Mouse (Mus musculus): ENCODE results near the gene G6pc3. TPM values are rescaled to one million over a fixed set of nuclear protein-coding genes. Genes with fewer than 3 reads are reported as not detected.
"Not testable (repeated sequence)": the region's sequence is repeated elsewhere in the genome, so short reads cannot be mapped to it uniquely, and the experiment has no call there.

G6pc3 gene
- 21.5 and 23.7 TPM in 2 replicates for polyA plus RNA-seq (2015; fragmentation: Nextera tagmentation; extraction: Ambion mirVana)

DNA sequence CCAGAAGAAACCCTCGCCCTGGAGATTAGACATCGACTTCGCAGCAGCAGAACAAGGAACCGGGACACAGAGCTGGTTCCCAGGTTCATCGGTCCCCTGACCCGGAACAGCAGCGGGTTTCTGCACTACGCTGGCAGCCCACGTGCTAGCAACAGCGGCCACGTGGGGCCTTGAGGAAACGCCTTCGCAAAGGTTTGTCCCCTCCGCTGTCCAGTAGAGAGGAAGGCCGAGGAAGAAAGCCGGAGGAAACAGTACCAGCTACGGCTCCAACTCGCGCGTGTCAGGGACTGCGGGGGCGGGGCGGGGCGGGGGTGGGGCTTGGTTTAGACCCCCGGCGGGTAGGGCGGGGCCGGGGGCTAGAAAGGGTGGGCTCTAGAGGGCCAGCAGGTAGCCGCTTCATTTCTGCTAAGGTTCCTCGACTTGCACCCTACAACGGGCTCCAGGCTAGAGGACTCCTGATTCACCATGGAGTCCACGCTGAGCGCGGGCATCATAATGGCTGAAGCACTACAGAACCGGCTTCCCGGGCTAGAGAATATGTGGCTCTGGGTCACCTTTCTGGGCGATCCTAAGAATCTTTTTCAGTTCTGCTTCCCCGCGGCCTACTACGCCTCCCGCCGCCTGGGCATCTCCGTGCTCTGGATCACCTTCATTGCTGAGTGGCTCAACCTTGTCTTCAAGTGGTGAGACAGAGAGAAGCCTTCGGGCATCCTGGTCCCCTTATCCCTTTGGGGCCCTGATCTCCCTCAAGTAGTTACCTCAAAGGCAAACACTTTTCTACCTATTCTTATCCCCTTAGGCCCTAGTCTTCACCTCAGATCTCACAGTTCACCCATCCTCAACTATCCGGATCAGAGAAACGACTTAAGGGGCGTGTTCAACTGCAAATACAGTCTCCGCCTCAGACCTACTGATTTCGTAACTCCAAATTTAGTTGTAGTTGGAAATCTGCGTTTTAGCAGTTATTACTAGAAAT, at the start of gene G6pc3:
Gene G6pc3, plus strand, starts transcription at position 160 of the 976 bp plus-strand sequence.
- 2% methylated on average over 50 of the region's 50 CpGs for WGBS
- peak within 1 kb of the TSS; percentile 62 for H3K27ac ChIP-seq (replicated peaks)
- H3K9me3 ChIP-seq, result no peaks in the 10 kb centered on the region
- ATAC-seq (replicated peaks), result peak; percentile 74
- peaks cover 23% of the 10 kb centered on the region for H3K4me1 ChIP-seq
- H3K4me3 ChIP-seq, result peak within 1 kb of the TSS; percentile 55
- H3K36me3 ChIP-seq, result peaks cover 5% of the 10 kb centered on the region
- no peaks in the 10 kb centered on the region for H3K27me3 ChIP-seq
- H3K9ac ChIP-seq (replicated peaks), result peak within 1 kb of the TSS; percentile 64
- peak within 1 kb of the TSS; percentile 77 for H3K4me2 ChIP-seq (replicated peaks)

DNA sequence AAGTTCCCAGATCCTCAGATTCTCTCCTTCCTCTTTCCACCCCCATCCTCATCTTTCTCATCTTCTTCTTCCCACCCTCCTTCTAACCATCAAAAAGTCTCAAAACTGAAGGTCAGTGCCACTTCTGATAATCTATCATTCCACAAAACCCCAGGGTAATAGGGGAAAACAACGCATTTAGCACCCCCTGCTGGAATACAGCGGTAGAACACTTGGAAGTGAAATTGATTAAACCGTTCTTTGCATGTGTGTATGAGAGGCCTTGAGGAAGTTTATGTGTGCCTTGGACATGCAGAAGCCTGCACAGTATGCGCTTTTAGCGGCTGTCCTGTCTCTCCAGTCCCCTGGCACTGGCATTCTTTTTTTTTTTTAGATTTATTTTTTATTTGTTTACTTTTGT, 48.9 kb upstream of the G6pc3 start:
- Histone ChIP-seq H3K4me2 (replicated peaks) (no peak overlapping the region), H3K27me3 (peaks cover 29% of the 10 kb centered on the region), H3K9me3 (no peaks in the 10 kb centered on the region), H3K9ac (replicated peaks) (no peak overlapping the region), H3K4me1 (peaks cover 7% of the 10 kb centered on the region), H3K27ac (replicated peaks) (no peak overlapping the region), H3K36me3 (no peaks in the 10 kb centered on the region), H3K4me3 (no peak overlapping the region)
- no peak for ATAC-seq (replicated peaks)
- 2% methylated on average over 5 of the region's 5 CpGs for WGBS

GRCm38 (mm10) chr11:102142355-102142754, 47.1 kb upstream of the G6pc3 start:
- Histone ChIP-seq H3K27ac (replicated peaks) (no peak overlapping the region), H3K9ac (replicated peaks) (no peak overlapping the region), H3K4me2 (replicated peaks) (no peak overlapping the region), H3K36me3 (no peaks in the 10 kb centered on the region), H3K4me3 (no peak overlapping the region), H3K27me3 (peaks cover 46% of the 10 kb centered on the region), H3K4me1 (peaks cover 13% of the 10 kb centered on the region), H3K9me3 (no peaks in the 10 kb centered on the region)
- no peak for ATAC-seq (replicated peaks)
- 68% methylated on average over 7 of the region's 7 CpGs for WGBS

GRCm38 (mm10) chr11:102144957-102145470, 44.4 kb upstream of the G6pc3 start:
- 24% methylated on average over 13 of the region's 13 CpGs for WGBS
- no peak for ATAC-seq (replicated peaks)
- H3K9me3 ChIP-seq, result no peaks in the 10 kb centered on the region

GRCm38 (mm10) chr11:102145471-102146001, 43.9 kb upstream of the G6pc3 start, which contains the start of gene Nags:
Gene Nags (plus strand): TSS chr11:102145513.
- Histone ChIP-seq H3K9me3 (no peaks in the 10 kb centered on the region), H3K9ac (replicated peaks) (no peak within 1 kb of the TSS), H3K4me2 (replicated peaks) (peak within 1 kb of the TSS; percentile 33), H3K36me3 (no peaks in the 10 kb centered on the region), H3K4me3 (peak within 1 kb of the TSS; percentile 19), H3K4me1 (peaks cover 13% of the 10 kb centered on the region), H3K27me3 (peaks cover 68% of the 10 kb centered on the region), H3K27ac (replicated peaks) (no peak within 1 kb of the TSS)
- WGBS, result under 1% methylated on average over 43 of the region's 50 CpGs
- no peak for ATAC-seq (replicated peaks)

More at GRCm38 (mm10) chr11:102144957-102145470, 44.4 kb upstream of the G6pc3 start:
- H3K4me3 ChIP-seq, result peak overlapping the region; percentile 19
- H3K9ac ChIP-seq (replicated peaks), result no peak overlapping the region
- H3K27ac ChIP-seq (replicated peaks), result no peak overlapping the region
- H3K4me1 ChIP-seq, result peaks cover 13% of the 10 kb centered on the region
- peak overlapping the region; percentile 33 for H3K4me2 ChIP-seq (replicated peaks)
- H3K36me3 ChIP-seq, result no peaks in the 10 kb centered on the region
- peaks cover 68% of the 10 kb centered on the region for H3K27me3 ChIP-seq

- Histone ChIP-seq H3K27me3 (peaks cover 68% of the 10 kb centered on the region), H3K9ac (replicated peaks) (no peak overlapping the region), H3K4me2 (replicated peaks) (no peak overlapping the region), H3K9me3 (no peaks in the 10 kb centered on the region), H3K27ac (replicated peaks) (no peak overlapping the region), H3K4me1 (peaks cover 13% of the 10 kb centered on the region), H3K4me3 (no peak overlapping the region), H3K36me3 (no peaks in the 10 kb centered on the region)
- 4% methylated on average over 16 of the region's 16 CpGs for WGBS
- no peak for ATAC-seq (replicated peaks)
These were observed 43.4 kb upstream of the G6pc3 start for GRCm38 (mm10) chr11:102146005-102146404.

DNA sequence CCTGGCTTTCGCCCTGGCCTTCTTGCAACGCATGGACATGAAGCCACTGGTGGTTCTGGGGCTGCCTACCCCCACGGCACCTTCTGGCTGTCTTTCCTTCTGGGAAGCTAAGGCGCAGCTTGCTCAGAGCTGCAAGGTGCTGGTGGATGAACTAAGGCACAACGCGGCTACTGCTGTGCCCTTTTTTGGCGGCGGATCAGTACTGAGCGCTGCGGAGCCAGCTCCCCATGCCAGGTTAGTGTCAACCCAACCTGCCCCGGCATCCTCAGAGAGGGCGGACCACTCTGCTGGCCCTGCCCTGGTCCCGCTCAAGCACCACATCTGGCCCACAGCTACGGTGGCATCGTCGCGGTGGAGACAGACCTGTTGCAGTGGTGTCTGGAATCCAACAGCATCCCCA, 42.9 kb upstream of the G6pc3 start:
- no peak overlapping the region for H3K27ac ChIP-seq (replicated peaks)
- H3K27me3 ChIP-seq, result peaks cover 68% of the 10 kb centered on the region
- no peak overlapping the region for H3K4me2 ChIP-seq (replicated peaks)
- WGBS, result 9% methylated on average over 17 of the region's 17 CpGs
- no peaks in the 10 kb centered on the region for H3K9me3 ChIP-seq
- peaks cover 13% of the 10 kb centered on the region for H3K4me1 ChIP-seq
- no peak overlapping the region for H3K9ac ChIP-seq (replicated peaks)
- no peak overlapping the region for H3K4me3 ChIP-seq
- H3K36me3 ChIP-seq, result no peaks in the 10 kb centered on the region
- ATAC-seq (replicated peaks), result no peak

- no peak overlapping the region for H3K4me2 ChIP-seq (replicated peaks)
- ATAC-seq (replicated peaks), result no peak
These were observed 42.0 kb upstream of the G6pc3 start for GRCm38 (mm10) chr11:102147213-102147989.

DNA sequence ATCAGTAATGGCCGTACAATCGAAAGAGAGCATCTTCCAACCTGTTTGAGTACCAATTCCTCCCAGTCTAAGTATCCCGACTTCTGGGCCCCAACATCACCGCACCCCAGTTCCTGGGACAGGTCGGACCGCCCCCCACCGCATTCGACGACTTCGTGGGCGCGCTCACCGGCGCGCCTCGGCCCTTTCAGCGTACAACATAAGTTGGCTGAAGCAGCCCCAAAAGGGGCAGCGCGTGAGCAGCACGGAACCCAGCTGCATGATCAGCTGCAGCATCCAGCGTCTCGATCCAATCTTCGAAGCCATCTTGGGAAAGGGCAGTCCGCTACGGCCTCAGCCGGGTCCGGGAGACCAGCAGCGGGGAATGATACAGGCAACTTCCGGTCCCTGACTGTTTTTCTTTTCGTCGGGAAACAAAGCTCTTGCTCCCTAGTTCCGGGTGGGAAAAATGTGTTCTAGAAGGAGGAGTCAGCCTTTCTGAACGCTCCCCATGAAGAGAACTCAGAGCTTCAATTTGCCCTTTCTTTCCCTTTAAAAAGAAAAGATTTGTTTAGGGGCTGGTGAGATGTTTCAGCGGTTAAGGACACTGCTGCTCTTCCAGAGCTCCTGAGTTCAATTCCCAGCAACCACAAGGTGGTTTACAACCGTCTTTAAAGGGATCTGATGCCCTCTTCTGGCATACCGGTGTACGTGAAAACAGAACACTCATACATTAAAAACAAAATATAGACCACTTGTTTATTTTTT, 33.2 kb upstream of the G6pc3 start, which contains the start of gene Tmem101:
Gene Tmem101, minus strand, starts transcription at position 366 of the 747 bp plus-strand sequence.
- under 1% methylated on average over 37 of the region's 37 CpGs for WGBS
- ATAC-seq (replicated peaks), result peak; percentile 91
- peaks cover 16% of the 10 kb centered on the region for H3K36me3 ChIP-seq
- no peaks in the 10 kb centered on the region for H3K9me3 ChIP-seq
- H3K4me3 ChIP-seq, result peak within 1 kb of the TSS; percentile 80
- peak within 1 kb of the TSS; percentile 79 for H3K4me2 ChIP-seq (replicated peaks)
- H3K27me3 ChIP-seq, result no peaks in the 10 kb centered on the region
- peak within 1 kb of the TSS; percentile 75 for H3K9ac ChIP-seq (replicated peaks)
- H3K27ac ChIP-seq (replicated peaks), result peak within 1 kb of the TSS; percentile 67
- H3K4me1 ChIP-seq, result peaks cover 12% of the 10 kb centered on the region

More at GRCm38 (mm10) chr11:102147213-102147989, 42.0 kb upstream of the G6pc3 start:
- H3K36me3 ChIP-seq, result no peaks in the 10 kb centered on the region
- H3K9me3 ChIP-seq, result no peaks in the 10 kb centered on the region
- no peak overlapping the region for H3K4me3 ChIP-seq
- peaks cover 68% of the 10 kb centered on the region for H3K27me3 ChIP-seq
- H3K4me1 ChIP-seq, result peaks cover 13% of the 10 kb centered on the region
- WGBS, result 12% methylated on average over 34 of the region's 34 CpGs
- H3K27ac ChIP-seq (replicated peaks), result no peak overlapping the region
- no peak overlapping the region for H3K9ac ChIP-seq (replicated peaks)

DNA sequence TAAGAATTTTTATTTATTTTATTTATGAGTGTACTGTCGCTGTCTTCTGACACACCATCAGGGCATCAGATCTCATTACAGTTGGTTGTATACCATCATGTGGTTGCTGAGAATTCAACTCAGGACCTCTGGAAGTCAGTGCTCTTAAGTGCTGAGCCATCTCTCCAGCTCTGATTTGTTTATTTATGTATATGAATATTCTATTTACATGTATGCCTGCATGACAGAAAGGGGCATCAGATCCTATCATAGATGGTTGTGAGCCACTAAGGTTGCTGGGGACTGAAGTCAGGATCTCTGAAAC, 32.7 kb upstream of the G6pc3 start:
- Histone ChIP-seq H3K4me2 (replicated peaks) (0 out of 2 replicates have a peak overlapping the region, but pooled peaks have one; percentile 79), H3K36me3 (peaks cover 21% of the 10 kb centered on the region), H3K9me3 (no peaks in the 10 kb centered on the region), H3K4me3 (peak overlapping the region; percentile 80; the same call in 1 of the 2 replicates), H3K27ac (replicated peaks) (no peak overlapping the region), H3K4me1 (peaks cover 12% of the 10 kb centered on the region), H3K27me3 (no peaks in the 10 kb centered on the region), H3K9ac (replicated peaks) (0 out of 2 replicates have a peak overlapping the region, but pooled peaks have one; percentile 75)
- WGBS, result 17% methylated on average over 1 of the region's 1 CpGs
- ATAC-seq (replicated peaks), result 0 out of 2 replicates have a peak, but pooled peaks have one; percentile 17

DNA sequence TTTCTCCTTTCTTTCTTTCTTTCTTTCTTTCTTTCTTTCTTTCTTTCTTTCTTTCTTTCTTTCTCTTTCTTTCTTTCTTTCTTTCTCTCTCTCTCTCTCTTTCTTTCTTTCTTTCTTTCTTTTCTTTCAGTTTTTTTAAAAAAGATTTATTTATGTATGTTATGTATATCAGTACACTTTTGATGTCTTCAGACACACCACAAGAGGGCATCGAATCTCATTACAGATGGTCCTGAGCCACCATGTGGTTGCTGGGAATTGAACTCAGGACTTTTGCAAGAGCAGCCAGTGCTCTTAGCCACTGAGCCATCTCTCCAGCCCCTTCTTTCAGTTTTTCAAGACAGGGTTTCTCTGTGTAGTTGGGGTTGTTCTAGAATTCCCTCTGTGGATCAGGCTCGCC, 31.4 kb upstream of the G6pc3 start:
- not testable (repeated sequence) for H3K4me2 ChIP-seq (replicated peaks); H3K27me3 ChIP-seq; ATAC-seq (replicated peaks); H3K9ac ChIP-seq (replicated peaks); H3K4me3 ChIP-seq; H3K9me3 ChIP-seq; H3K27ac ChIP-seq (replicated peaks)
- peaks cover 27% of the 10 kb centered on the region for H3K36me3 ChIP-seq
- 76% methylated on average over 2 of the region's 2 CpGs for WGBS
- peaks cover 12% of the 10 kb centered on the region for H3K4me1 ChIP-seq

Measured in forebrain, embryonic 15.5 days (tissue).